Mouse (Mus musculus): Measurements from ENCODE around the gene Chst15. TPM values are rescaled to one million over a fixed set of nuclear protein-coding genes. Genes with fewer than 3 reads are reported as not detected.
A peak's percentile ranks its signal among the peaks of the same experiment; 100 is the strongest.

Chst15 gene
- polyA plus RNA-seq, 1 experiment = 17.6 TPM

- TF ChIP-seq POLR2A (IDR thresholded peaks at IDR 0.05; ENCODE audit: low read depth, low read length) (no peak), CTCF (conservative IDR thresholded peaks at IDR 0.05; ENCODE audit: insufficient read depth, insufficient read length, low read depth, low read length) (no peak)
- 88% methylated on average over 6 of the region's 6 CpGs for WGBS
- no peak overlapping the region for H3K27ac ChIP-seq (ENCODE audit: insufficient read depth, low read depth, low read length)
- no peak for DNase-seq
- H3K36me3 ChIP-seq (ENCODE audit: control insufficient read depth, insufficient read depth, low read length) = no peaks in the 10 kb centered on the region
- H3K27me3 ChIP-seq (replicated peaks; ENCODE audit: control insufficient read depth, insufficient read depth, low read length) = no peaks in the 10 kb centered on the region
- no peak overlapping the region for H3K4me3 ChIP-seq (ENCODE audit: insufficient read depth, low read depth, low read length)
- H3K4me1 ChIP-seq (ENCODE audit: control insufficient read depth, insufficient read depth, low read length) = no peaks in the 10 kb centered on the region
Observed at GRCm38 (mm10) chr7:132262696-132263095, 54.3 kb downstream of the Chst15 start.

GRCm38 (mm10) chr7:132261885-132262284 lies 55.1 kb downstream of the Chst15 start:
- no peaks in the 10 kb centered on the region for H3K27me3 ChIP-seq (replicated peaks; ENCODE audit: control insufficient read depth, insufficient read depth, low read length)
- no peaks in the 10 kb centered on the region for H3K4me1 ChIP-seq (ENCODE audit: control insufficient read depth, insufficient read depth, low read length)
- 79% methylated on average over 3 of the region's 3 CpGs for WGBS
- no peak overlapping the region for H3K27ac ChIP-seq (ENCODE audit: insufficient read depth, low read depth, low read length)
- TF ChIP-seq POLR2A (IDR thresholded peaks at IDR 0.05; ENCODE audit: low read depth, low read length) (no peak), CTCF (conservative IDR thresholded peaks at IDR 0.05; ENCODE audit: insufficient read depth, insufficient read length, low read depth, low read length) (no peak)
- no peak overlapping the region for H3K4me3 ChIP-seq (ENCODE audit: insufficient read depth, low read depth, low read length)
- no peak for DNase-seq
- H3K36me3 ChIP-seq (ENCODE audit: control insufficient read depth, insufficient read depth, low read length) = no peaks in the 10 kb centered on the region

GRCm38 (mm10) chr7:132260632-132261031 lies 56.4 kb downstream of the Chst15 start:
- TF ChIP-seq CTCF (conservative IDR thresholded peaks at IDR 0.05; ENCODE audit: insufficient read depth, insufficient read length, low read depth, low read length) (no peak), POLR2A (IDR thresholded peaks at IDR 0.05; ENCODE audit: low read depth, low read length) (no peak)
- Histone ChIP-seq H3K27ac (ENCODE audit: insufficient read depth, low read depth, low read length) (no peak overlapping the region), H3K27me3 (replicated peaks; ENCODE audit: control insufficient read depth, insufficient read depth, low read length) (no peaks in the 10 kb centered on the region), H3K4me3 (ENCODE audit: insufficient read depth, low read depth, low read length) (no peak overlapping the region), H3K36me3 (ENCODE audit: control insufficient read depth, insufficient read depth, low read length) (no peaks in the 10 kb centered on the region), H3K4me1 (ENCODE audit: control insufficient read depth, insufficient read depth, low read length) (no peaks in the 10 kb centered on the region)
- 67% methylated on average over 5 of the region's 5 CpGs for WGBS
- no peak for DNase-seq

- Histone ChIP-seq H3K4me1 (ENCODE audit: control insufficient read depth, insufficient read depth, low read length) (no peaks in the 10 kb centered on the region), H3K4me3 (ENCODE audit: insufficient read depth, low read depth, low read length) (no peak overlapping the region), H3K36me3 (ENCODE audit: control insufficient read depth, insufficient read depth, low read length) (no peaks in the 10 kb centered on the region), H3K27me3 (replicated peaks; ENCODE audit: control insufficient read depth, insufficient read depth, low read length) (no peaks in the 10 kb centered on the region), H3K27ac (ENCODE audit: insufficient read depth, low read depth, low read length) (no peak overlapping the region)
- no peak for TF ChIP-seq POLR2A (IDR thresholded peaks at IDR 0.05; ENCODE audit: low read depth, low read length)
- DNase-seq = peak; percentile 27
- WGBS = 56% methylated on average over 7 of the region's 7 CpGs
Observed at GRCm38 (mm10) chr7:132258817-132259216, 58.2 kb downstream of the Chst15 start.

- 73% methylated on average over 5 of the region's 5 CpGs for WGBS
- Histone ChIP-seq H3K4me3 (ENCODE audit: insufficient read depth, low read depth, low read length) (no peak overlapping the region), H3K27me3 (replicated peaks; ENCODE audit: control insufficient read depth, insufficient read depth, low read length) (no peaks in the 10 kb centered on the region), H3K36me3 (ENCODE audit: control insufficient read depth, insufficient read depth, low read length) (no peaks in the 10 kb centered on the region), H3K27ac (ENCODE audit: insufficient read depth, low read depth, low read length) (no peak overlapping the region), H3K4me1 (ENCODE audit: control insufficient read depth, insufficient read depth, low read length) (no peaks in the 10 kb centered on the region)
- TF ChIP-seq CTCF (conservative IDR thresholded peaks at IDR 0.05; ENCODE audit: insufficient read depth, insufficient read length, low read depth, low read length) (no peak), POLR2A (IDR thresholded peaks at IDR 0.05; ENCODE audit: low read depth, low read length) (no peak)
- no peak for DNase-seq
Observed at GRCm38 (mm10) chr7:132258216-132258615, 58.8 kb downstream of the Chst15 start.

- 90% methylated on average over 5 of the region's 5 CpGs for WGBS
- H3K27ac ChIP-seq (ENCODE audit: insufficient read depth, low read depth, low read length) = no peak overlapping the region
- TF ChIP-seq POLR2A (IDR thresholded peaks at IDR 0.05; ENCODE audit: low read depth, low read length) (no peak), CTCF (conservative IDR thresholded peaks at IDR 0.05; ENCODE audit: insufficient read depth, insufficient read length, low read depth, low read length) (no peak)
- H3K4me1 ChIP-seq (ENCODE audit: control insufficient read depth, insufficient read depth, low read length) = no peaks in the 10 kb centered on the region
- H3K36me3 ChIP-seq (ENCODE audit: control insufficient read depth, insufficient read depth, low read length) = no peaks in the 10 kb centered on the region
- no peak overlapping the region for H3K4me3 ChIP-seq (ENCODE audit: insufficient read depth, low read depth, low read length)
- no peaks in the 10 kb centered on the region for H3K27me3 ChIP-seq (replicated peaks; ENCODE audit: control insufficient read depth, insufficient read depth, low read length)
- no peak for DNase-seq
Observed at GRCm38 (mm10) chr7:132253513-132253912, 63.5 kb downstream of the Chst15 start.

- H3K4me1 ChIP-seq (ENCODE audit: control insufficient read depth, insufficient read depth, low read length) = no peaks in the 10 kb centered on the region
- no peak for DNase-seq
- no peaks in the 10 kb centered on the region for H3K36me3 ChIP-seq (ENCODE audit: control insufficient read depth, insufficient read depth, low read length)
- no peak overlapping the region for H3K4me3 ChIP-seq (ENCODE audit: insufficient read depth, low read depth, low read length)
- H3K27me3 ChIP-seq (replicated peaks; ENCODE audit: control insufficient read depth, insufficient read depth, low read length) = no peaks in the 10 kb centered on the region
- WGBS = 94% methylated on average over 4 of the region's 4 CpGs
- H3K27ac ChIP-seq (ENCODE audit: insufficient read depth, low read depth, low read length) = no peak overlapping the region
- TF ChIP-seq POLR2A (IDR thresholded peaks at IDR 0.05; ENCODE audit: low read depth, low read length) (no peak), CTCF (conservative IDR thresholded peaks at IDR 0.05; ENCODE audit: insufficient read depth, insufficient read length, low read depth, low read length) (no peak)
Observed at GRCm38 (mm10) chr7:132253078-132253477, 64.0 kb downstream of the Chst15 start.

Data from kidney, adult 2 months (tissue).